Mouse (Mus musculus) liver, postnatal 0 days (tissue): ENCODE results near the gene Filip1l.

Source experiments
- CTCF ChIP-seq: sonication (generic); IDR thresholded peaks from 2 replicates; pipeline ENCODE4 v1.5.1; 2016; ENCODE audit warnings: antibody characterized with exemption, low read depth
- EP300 ChIP-seq: IDR thresholded peaks from 2 replicates; pipeline ENCODE4 v1.6.1; 2016; ENCODE audit warnings: antibody characterized with exemption, low read depth, mild to moderate bottlenecking

GRCm38 (mm10) chr16:57336770-57337423 lies 16.0 kb upstream of the Filip1l start:
- TF ChIP-seq CTCF, result no peak
- TF ChIP-seq EP300, result no peak
